Mouse (Mus musculus) spleen, adult 12 weeks (tissue): Measurements from ENCODE around the gene Ercc6l.

Experiments used
- DNase-seq: peaks from one replicate; pipeline ENCODE4 v3.0.0; 2022; ENCODE audit warnings: low spot score

Gene Ercc6l

GRCm38 (mm10) chrX:102156618-102157422 lies at the start of gene Ercc6l:
TSS of gene Ercc6l (minus strand) at chrX:102157091.
- DNase-seq, result peak; percentile 79

GRCm38 (mm10) chrX:102190840-102191239 lies 33.9 kb upstream of the Ercc6l start:
- no peak for DNase-seq

- DNase-seq, result no peak
Observed at GRCm38 (mm10) chrX:102189581-102189980, 32.7 kb upstream of the Ercc6l start.

- peak; percentile 60 for DNase-seq
Observed at GRCm38 (mm10) chrX:102188712-102189497, 32.0 kb upstream of the Ercc6l start, which contains the start of gene Rps4x. TSS of gene Rps4x (minus strand) at chrX:102189394.

- DNase-seq, result no peak
Observed at GRCm38 (mm10) chrX:102187023-102187699, 30.3 kb upstream of the Ercc6l start.

- DNase-seq, result no peak
Observed at GRCm38 (mm10) chrX:102182575-102182974, 25.7 kb upstream of the Ercc6l start.

- no peak for DNase-seq
Observed at GRCm38 (mm10) chrX:102175538-102176287, 18.8 kb upstream of the Ercc6l start.

GRCm38 (mm10) chrX:102170900-102171299 lies 14.0 kb upstream of the Ercc6l start:
- no peak for DNase-seq

GRCm38 (mm10) chrX:102170135-102170534 lies 13.2 kb upstream of the Ercc6l start:
- no peak for DNase-seq

- DNase-seq, result no peak
Observed at GRCm38 (mm10) chrX:102169724-102170123, 12.8 kb upstream of the Ercc6l start.

- no peak for DNase-seq
Observed at GRCm38 (mm10) chrX:102166986-102167385, 10.1 kb upstream of the Ercc6l start.

GRCm38 (mm10) chrX:102166521-102166920 lies 9.6 kb upstream of the Ercc6l start:
- DNase-seq, result no peak

- DNase-seq, result no peak
Observed at GRCm38 (mm10) chrX:102163529-102163928, 6.6 kb upstream of the Ercc6l start.

- no peak for DNase-seq
Observed at GRCm38 (mm10) chrX:102163096-102163495, 6.2 kb upstream of the Ercc6l start.

- DNase-seq, result no peak
Observed at GRCm38 (mm10) chrX:102160528-102160927, 3.6 kb upstream of the Ercc6l start.

- DNase-seq, result no peak
Observed at GRCm38 (mm10) chrX:102159778-102160177, 2.9 kb upstream of the Ercc6l start.

- no peak for DNase-seq
Observed at GRCm38 (mm10) chrX:102157423-102157791, 516 bp upstream of the Ercc6l start.

GRCm38 (mm10) chrX:102141157-102141556 lies 15.7 kb downstream of the Ercc6l start:
- no peak for DNase-seq

- no peak for DNase-seq
Observed at GRCm38 (mm10) chrX:102121321-102121720, 35.6 kb downstream of the Ercc6l start.

- DNase-seq, result peak; percentile 81
Observed at GRCm38 (mm10) chrX:102119042-102119864, 37.6 kb downstream of the Ercc6l start, which contains the start of gene Pin4. TSS of gene Pin4 (plus strand) at chrX:102119447.

- DNase-seq, result no peak
Observed at GRCm38 (mm10) chrX:102115676-102116075, 41.2 kb downstream of the Ercc6l start.
